Mouse (Mus musculus): Measurements from ENCODE around the gene 4930519P11Rik. TPM values are rescaled to one million over a fixed set of nuclear protein-coding genes. Genes with fewer than 3 reads are reported as not detected.

4930519P11Rik gene
- polyA plus RNA-seq (2014; fragmentation: Illumina TruSeq; extraction: RNeasy Lipid Tissue Mini Kit (QIAGEN cat#74804); ENCODE audit: low read depth, low replicate concordance) = not detected

DNA sequence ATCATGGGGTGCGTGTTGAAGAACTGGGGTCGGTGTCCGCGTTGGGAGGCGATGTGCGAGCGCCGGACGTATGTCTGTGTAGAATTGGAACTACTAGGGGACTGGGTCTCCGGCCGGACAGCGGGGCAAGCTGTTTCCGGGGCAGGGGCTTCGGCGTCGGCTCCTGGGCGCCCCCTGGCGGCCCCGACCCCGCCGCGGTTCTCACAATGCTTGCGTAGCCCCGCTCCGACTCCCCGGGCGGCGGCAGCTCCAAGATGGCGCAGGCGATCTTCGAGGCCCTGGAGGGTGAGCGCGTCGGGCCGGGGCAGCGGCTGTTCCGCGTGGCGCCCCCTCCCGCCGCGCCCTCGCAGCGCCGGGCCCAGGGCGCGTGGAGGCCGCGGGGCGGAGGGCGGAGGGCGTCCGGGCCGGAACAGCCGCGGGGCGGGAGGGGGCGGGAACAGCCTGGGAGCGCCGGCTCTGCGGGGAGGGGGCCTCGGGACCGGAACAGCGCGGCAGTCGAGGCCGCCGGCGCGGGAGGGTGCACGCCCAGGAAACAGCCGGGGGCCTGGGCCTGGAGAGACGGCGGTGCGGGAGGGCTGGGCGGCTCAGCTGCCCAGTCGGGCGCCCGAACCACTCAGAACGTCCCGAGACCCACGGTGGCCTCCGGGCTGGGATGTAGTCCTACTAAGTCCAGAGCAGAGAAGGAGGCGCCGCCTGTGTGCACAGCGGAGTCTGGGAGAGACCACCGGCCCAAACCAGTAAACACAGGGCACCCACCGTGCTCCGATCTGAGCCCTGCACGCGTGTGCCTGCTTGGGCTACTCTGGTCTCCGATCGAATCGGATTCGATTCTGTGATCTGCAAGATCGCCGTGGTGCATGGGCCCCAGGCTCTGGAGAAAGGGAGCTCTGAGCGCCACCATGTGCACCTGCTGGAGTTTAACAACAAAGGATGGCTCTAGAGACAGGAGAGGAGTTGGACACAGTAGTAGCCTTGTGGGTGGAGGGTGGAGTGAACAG, at the start of gene 4930519P11Rik, which contains the start of gene Zfp341:
Gene 4930519P11Rik (minus strand): TSS at position 320 of the 998 bp plus-strand sequence.
Gene Zfp341 (plus strand): TSS at position 180 of the 998 bp plus-strand sequence.

GRCm38 (mm10) chr2:154651363-154651762, 38.1 kb upstream of the 4930519P11Rik start, which contains the start of gene Chmp4b:
Gene Chmp4b, plus strand, starts transcription at chr2:154651705.

DNA sequence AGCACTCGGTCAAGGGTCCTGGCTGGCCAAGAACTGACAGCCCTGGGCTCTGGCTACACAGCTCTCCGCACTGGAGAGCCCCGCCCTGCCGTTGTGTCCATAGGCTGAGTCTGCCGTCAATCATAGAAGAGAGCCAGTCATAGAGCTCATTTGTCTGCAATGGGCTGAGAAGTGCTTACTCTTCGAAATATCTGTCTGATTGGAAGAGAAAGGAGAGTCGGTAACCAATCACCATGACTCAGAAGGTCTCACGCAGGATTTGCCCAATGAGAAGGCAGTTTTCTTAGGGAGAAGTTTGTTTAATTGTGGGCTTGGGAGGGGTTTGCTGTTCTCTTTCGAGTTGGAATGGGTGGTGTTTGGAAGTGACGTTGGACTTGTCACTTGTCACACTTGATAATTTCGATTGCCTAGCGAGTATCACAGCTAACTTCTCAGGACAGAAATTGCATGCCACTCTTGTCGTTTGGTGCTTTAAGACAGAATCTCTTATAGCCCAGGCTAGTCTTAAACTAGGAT, 9.5 kb downstream of the 4930519P11Rik start, which contains the start of gene Pxmp4:
Gene Pxmp4 (minus strand): TSS at position 71 of the 516 bp plus-strand sequence.

DNA sequence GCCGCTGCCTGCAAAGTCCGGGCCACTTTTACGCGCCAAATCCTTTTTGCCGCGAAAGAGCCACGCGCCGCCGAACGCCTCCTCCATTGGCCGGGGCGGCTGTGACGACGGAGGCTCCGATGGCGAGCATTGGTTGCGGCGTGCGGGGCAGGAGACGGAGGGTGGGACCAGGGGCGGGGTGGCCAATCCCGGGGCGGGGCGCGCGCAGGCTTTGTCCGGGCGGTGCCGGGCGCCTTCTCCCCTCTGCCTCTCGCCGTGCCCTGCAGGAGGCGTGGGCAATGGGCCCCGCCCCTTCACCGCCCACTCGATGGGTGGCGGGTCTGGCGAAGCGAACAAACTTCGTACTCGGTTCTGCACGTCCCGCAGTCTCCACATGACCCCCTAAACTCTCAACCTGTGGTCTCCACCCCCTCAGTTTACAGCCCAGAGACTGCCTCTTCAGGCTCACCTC, 43.4 kb downstream of the 4930519P11Rik start, which contains the start of gene E2f1:
Gene E2f1 (minus strand): TSS at position 57 of the 451 bp plus-strand sequence.

Other genes with a start within 250 kb of the 4930519P11Rik start
- 9.2 TPM for gene Cdk5rap1, start 240.4 kb downstream of the 4930519P11Rik start, polyA plus RNA-seq (2014; fragmentation: Illumina TruSeq; extraction: RNeasy Lipid Tissue Mini Kit (QIAGEN cat#74804); ENCODE audit: low read depth, low replicate concordance)
- gene Snta1, start 205.3 kb downstream of the 4930519P11Rik start, polyA plus RNA-seq (2014; fragmentation: Illumina TruSeq; extraction: RNeasy Lipid Tissue Mini Kit (QIAGEN cat#74804); ENCODE audit: low read depth, low replicate concordance) = not detected
- gene Cbfa2t2, start 177.0 kb downstream of the 4930519P11Rik start, polyA plus RNA-seq (2014; fragmentation: Illumina TruSeq; extraction: RNeasy Lipid Tissue Mini Kit (QIAGEN cat#74804); ENCODE audit: low read depth, low replicate concordance) = 18.4 TPM
- gene 1700003F12Rik, start 66.4 kb downstream of the 4930519P11Rik start, polyA plus RNA-seq (2014; fragmentation: Illumina TruSeq; extraction: RNeasy Lipid Tissue Mini Kit (QIAGEN cat#74804); ENCODE audit: low read depth, low replicate concordance) = not detected
- gene Actl10, start 61.7 kb downstream of the 4930519P11Rik start, polyA plus RNA-seq (2014; fragmentation: Illumina TruSeq; extraction: RNeasy Lipid Tissue Mini Kit (QIAGEN cat#74804); ENCODE audit: low read depth, low replicate concordance) = not detected
- not detected for gene Necab3, start 54.5 kb downstream of the 4930519P11Rik start, polyA plus RNA-seq (2014; fragmentation: Illumina TruSeq; extraction: RNeasy Lipid Tissue Mini Kit (QIAGEN cat#74804); ENCODE audit: low read depth, low replicate concordance)
- 0.16 TPM for gene E2f1, start 43.5 kb downstream of the 4930519P11Rik start, polyA plus RNA-seq (2014; fragmentation: Illumina TruSeq; extraction: RNeasy Lipid Tissue Mini Kit (QIAGEN cat#74804); ENCODE audit: low read depth, low replicate concordance)
- gene Pxmp4, start 9.7 kb downstream of the 4930519P11Rik start, polyA plus RNA-seq (2014; fragmentation: Illumina TruSeq; extraction: RNeasy Lipid Tissue Mini Kit (QIAGEN cat#74804); ENCODE audit: low read depth, low replicate concordance) = 7.7 TPM
- gene Zfp341, start 140 bp downstream of the 4930519P11Rik start, polyA plus RNA-seq (2014; fragmentation: Illumina TruSeq; extraction: RNeasy Lipid Tissue Mini Kit (QIAGEN cat#74804); ENCODE audit: low read depth, low replicate concordance) = not detected
- gene Chmp4b, start 38.3 kb upstream of the 4930519P11Rik start, polyA plus RNA-seq (2014; fragmentation: Illumina TruSeq; extraction: RNeasy Lipid Tissue Mini Kit (QIAGEN cat#74804); ENCODE audit: low read depth, low replicate concordance) = 105 TPM
- not detected for gene Gm14214, start 156.6 kb upstream of the 4930519P11Rik start, polyA plus RNA-seq (2014; fragmentation: Illumina TruSeq; extraction: RNeasy Lipid Tissue Mini Kit (QIAGEN cat#74804); ENCODE audit: low read depth, low replicate concordance)
- 143 TPM for gene Raly, start 177.7 kb upstream of the 4930519P11Rik start, polyA plus RNA-seq (2014; fragmentation: Illumina TruSeq; extraction: RNeasy Lipid Tissue Mini Kit (QIAGEN cat#74804); ENCODE audit: low read depth, low replicate concordance)
- gene a, start 178.0 kb upstream of the 4930519P11Rik start, polyA plus RNA-seq (2014; fragmentation: Illumina TruSeq; extraction: RNeasy Lipid Tissue Mini Kit (QIAGEN cat#74804); ENCODE audit: low read depth, low replicate concordance) = not detected

Measured in sigmoid colon, adult 10 weeks (tissue).